Mouse (Mus musculus): ENCODE results near the gene Ddx31.

- TF ChIP-seq GATA1 (IDR thresholded peaks at IDR 0.05; ENCODE audit: borderline replicate concordance, low read length) (no peak), FLI1 (IDR thresholded peaks at IDR 0.05; ENCODE audit: low read length) (no peak)
Measured at GRCm38 (mm10) chr2:28852594-28852993, 12.4 kb downstream of the Ddx31 start.
